9 mouse cellular contexts compared by ENCODE assay signal in genomic region chrX:71311229-71311628, GRCm38 (mm10). TPM values are rescaled to one million over a fixed set of nuclear protein-coding genes. Genes with fewer than 3 reads are reported as not detected.
DNase-seq lines count a peak whose midpoint lies in the region; ATAC-seq and TF ChIP-seq lines count a peak whose summit lies in the region.
"Had no signal": no experiment of that assay in that cellular context is flagged by ENCODE, and none has a peak within 500 bp of the region (broad histone marks: within the 10 kb centered on the region; RNA-seq: fewer than 3 reads in every experiment).

No protein-coding gene starts in this region.

- no peak overlapping the region for H3K27ac ChIP-seq in hindbrain, embryonic 13.5 days
- no peak overlapping the region for H3K27ac ChIP-seq in left cerebral cortex, adult 2 months
- H3K27ac ChIP-seq in midbrain, embryonic 16.5 days (ENCODE audit: low read length): no peak overlapping the region

- no peak overlapping the region for H3K4me3 ChIP-seq in hindbrain, embryonic 13.5 days
- no peak overlapping the region for H3K4me3 ChIP-seq in left cerebral cortex, adult 2 months
- no peak overlapping the region for H3K4me3 ChIP-seq in midbrain, embryonic 16.5 days (ENCODE audit: low read depth, low read length)
- H3K4me3 ChIP-seq: erythroblast, embryonic 14.5 days had no signal

- intact Hi-C loops in left cerebral cortex, adult 2 months (cut with DNase I): loop anchor here (1.0 to 10.0 kb wide), 4 partner anchors 51 to 728 kb away; partner anchors contain the start of gene Mtmr1

- 33% methylated on average over 8 of the region's 8 CpGs for WGBS in hindbrain, embryonic 13.5 days
- WGBS in midbrain, embryonic 16.5 days: 34% methylated on average over 8 of the region's 8 CpGs

- DNase-seq in ovary, postnatal 36 days (ENCODE audit: low spot score): peak; percentile 13
- no peak for DNase-seq in ovary, postnatal 10 days (ENCODE audit: low spot score)
- peak; percentile 43 for DNase-seq in adrenal gland, postnatal 10 days
- peak; percentile 65 for DNase-seq in embryo, embryonic 11 days
- DNase-seq in left cerebral cortex, adult 2 months (ENCODE audit: extremely low spot score in 1 of 2, low spot score in 2 of 2): peak; percentile 29 to 31
- peak; percentile 45 for DNase-seq in thymus, postnatal 14 days

- H3K4me1 ChIP-seq in hindbrain, embryonic 13.5 days (replicated peaks): no peaks in the 10 kb centered on the region
- H3K4me1 ChIP-seq in midbrain, embryonic 16.5 days (ENCODE audit: control insufficient read depth, insufficient read depth, low read length): no peaks in the 10 kb centered on the region

- no peak overlapping the region for H3K9ac ChIP-seq in hindbrain, embryonic 13.5 days
- no peak overlapping the region for H3K9ac ChIP-seq in midbrain, embryonic 16.5 days (ENCODE audit: low read depth, low read length)

- TF ChIP-seq CTCF in left cerebral cortex, adult 2 months (IDR thresholded peaks at IDR 0.05): peak; percentile 76

- 0 out of 2 replicates have a peak, but pooled peaks have one; percentile 54 for ATAC-seq in hindbrain, embryonic 13.5 days (ENCODE audit: low FRiP score)
- peak; percentile 78 for ATAC-seq in midbrain, embryonic 16.5 days

- no peak overlapping the region for H3K4me2 ChIP-seq in hindbrain, embryonic 13.5 days
- no peak overlapping the region for H3K4me2 ChIP-seq in midbrain, embryonic 16.5 days (ENCODE audit: low read length)

- H3K9me3 ChIP-seq in hindbrain, embryonic 13.5 days: no peaks in the 10 kb centered on the region
- no peaks in the 10 kb centered on the region for H3K9me3 ChIP-seq in midbrain, embryonic 16.5 days (replicated peaks; ENCODE audit: control insufficient read depth, low read length, poor library complexity, severe bottlenecking)

- no peaks in the 10 kb centered on the region for H3K27me3 ChIP-seq in hindbrain, embryonic 13.5 days
- no peaks in the 10 kb centered on the region for H3K27me3 ChIP-seq in midbrain, embryonic 16.5 days (ENCODE audit: control insufficient read depth, insufficient read depth, low read depth, low read length)

- H3K36me3 ChIP-seq in hindbrain, embryonic 13.5 days: no peaks in the 10 kb centered on the region
- H3K36me3 ChIP-seq in midbrain, embryonic 16.5 days (ENCODE audit: control insufficient read depth, insufficient read depth, low read length): no peaks in the 10 kb centered on the region

RNA-seq across cellular contexts. Expression of gene Mtmr1, which starts 53.3 kb away (rescaled TPM):
- total RNA-seq in adrenal gland, postnatal 10 days (2021): 10 to 100 TPM; 27.0 to 29.2 TPM
- 17.4 and 18.1 TPM in 2 replicates for polyA plus RNA-seq in hindbrain, embryonic 13.5 days (2015; fragmentation: Nextera tagmentation; extraction: Ambion mirVana)
- total RNA-seq in left cerebral cortex, adult 2 months (2021): 10 to 100 TPM; 44.4 to 47.4 TPM
- polyA plus RNA-seq in midbrain, embryonic 16.5 days (2015; fragmentation: Nextera tagmentation; extraction: Ambion mirVana): 15.4 and 17.3 TPM in 2 replicates
